Mouse (Mus musculus): Measurements from ENCODE around the gene Actg1.

GRCm38 (mm10) chr11:120354304-120355276 is 6.2 kb upstream of the Actg1 start:
- TF ChIP-seq MAFK (IDR thresholded peaks at IDR 0.05; ENCODE audit: insufficient read depth, low read depth, low read length) (peak; percentile 33; the same call in 1 of the 2 replicates), ZC3H11A (IDR thresholded peaks at IDR 0.05; ENCODE audit: borderline replicate concordance, low read depth, low read length) (no peak), HCFC1 (IDR thresholded peaks at IDR 0.05; ENCODE audit: borderline replicate concordance, insufficient read depth, low read length) (no peak)

Measured in ES-E14 (cell line).